Mouse (Mus musculus): ENCODE results near the gene Zfp354c. TPM values are rescaled to one million over a fixed set of nuclear protein-coding genes. Genes with fewer than 3 reads are reported as not detected.

Zfp354c gene
- 0.19 and 0.38 TPM in 2 replicates for polyA plus RNA-seq (2012; rRNA removed)

- 3% methylated on average over 45 of the region's 45 CpGs for WGBS
- Histone ChIP-seq H3K27ac (ENCODE audit: insufficient read depth, low read depth, low read length) (no peak within 1 kb of the TSS), H3K4me1 (ENCODE audit: control insufficient read depth, insufficient read depth, insufficient read length, low read length) (peaks cover 3% of the 10 kb centered on the region; the same call in 1 of the 2 replicates), H3K27me3 (ENCODE audit: control insufficient read depth, insufficient read depth, low read length) (no peaks in the 10 kb centered on the region), H3K4me3 (ENCODE audit: low read depth, low read length) (peak within 1 kb of the TSS; percentile 76), H3K36me3 (ENCODE audit: control insufficient read depth, insufficient read depth, low read length) (no peaks in the 10 kb centered on the region)
- TF ChIP-seq CTCF (IDR thresholded peaks at IDR 0.05; ENCODE audit: extremely low read depth, insufficient read length, insufficient replicate concordance, low read depth, low read length) = no peak
- no peak for TF ChIP-seq POLR2A (IDR thresholded peaks at IDR 0.05; ENCODE audit: low read depth, low read length)
Measured at GRCm38 (mm10) chr11:50827010-50827953, at the start of gene Zfp354c. Zfp354c (minus strand) TSS chr11:50827724.

GRCm38 (mm10) chr11:50850989-50851601, 23.6 kb upstream of the Zfp354c start:
- WGBS = under 1% methylated on average over 72 of the region's 72 CpGs
- no peak for TF ChIP-seq POLR2A (IDR thresholded peaks at IDR 0.05; ENCODE audit: low read depth, low read length)
- no peak for TF ChIP-seq CTCF (IDR thresholded peaks at IDR 0.05; ENCODE audit: extremely low read depth, insufficient read length, insufficient replicate concordance, low read depth, low read length)
- H3K36me3 ChIP-seq (ENCODE audit: control insufficient read depth, insufficient read depth, low read length) = no peaks in the 10 kb centered on the region
- peak overlapping the region; percentile 17 for H3K4me3 ChIP-seq (ENCODE audit: low read depth, low read length)
- no peaks in the 10 kb centered on the region; the same call in 1 of the 2 replicates for H3K4me1 ChIP-seq (ENCODE audit: control insufficient read depth, insufficient read depth, insufficient read length, low read length)
- no peak overlapping the region for H3K27ac ChIP-seq (ENCODE audit: insufficient read depth, low read depth, low read length)
- H3K27me3 ChIP-seq (ENCODE audit: control insufficient read depth, insufficient read depth, low read length) = peaks cover 27% of the 10 kb centered on the region

GRCm38 (mm10) chr11:50850177-50850735, 22.7 kb upstream of the Zfp354c start, which contains the start of gene Grm6:
Grm6 (plus strand) TSS chr11:50850685.
- peaks cover 27% of the 10 kb centered on the region for H3K27me3 ChIP-seq (ENCODE audit: control insufficient read depth, insufficient read depth, low read length)
- TF ChIP-seq POLR2A (IDR thresholded peaks at IDR 0.05; ENCODE audit: low read depth, low read length) (no peak), CTCF (IDR thresholded peaks at IDR 0.05; ENCODE audit: extremely low read depth, insufficient read length, insufficient replicate concordance, low read depth, low read length) (no peak)
- 2% methylated on average over 11 of the region's 11 CpGs for whole genome bisulfite sequencing
- H3K36me3 ChIP-seq (ENCODE audit: control insufficient read depth, insufficient read depth, low read length) = no peaks in the 10 kb centered on the region
- peak within 1 kb of the TSS; percentile 17 for H3K4me3 ChIP-seq (ENCODE audit: low read depth, low read length)
- H3K4me1 ChIP-seq (ENCODE audit: control insufficient read depth, insufficient read depth, insufficient read length, low read length) = no peaks in the 10 kb centered on the region; the same call in 1 of the 2 replicates
- H3K27ac ChIP-seq (ENCODE audit: insufficient read depth, low read depth, low read length) = no peak within 1 kb of the TSS

GRCm38 (mm10) chr11:50849310-50849709, 21.8 kb upstream of the Zfp354c start:
- Histone ChIP-seq H3K27me3 (ENCODE audit: control insufficient read depth, insufficient read depth, low read length) (peaks cover 27% of the 10 kb centered on the region), H3K4me1 (ENCODE audit: control insufficient read depth, insufficient read depth, insufficient read length, low read length) (no peaks in the 10 kb centered on the region; the same call in 1 of the 2 replicates), H3K27ac (ENCODE audit: insufficient read depth, low read depth, low read length) (no peak overlapping the region), H3K36me3 (ENCODE audit: control insufficient read depth, insufficient read depth, low read length) (no peaks in the 10 kb centered on the region), H3K4me3 (ENCODE audit: low read depth, low read length) (no peak overlapping the region)
- no peak for TF ChIP-seq POLR2A (IDR thresholded peaks at IDR 0.05; ENCODE audit: low read depth, low read length)
- no peak for TF ChIP-seq CTCF (IDR thresholded peaks at IDR 0.05; ENCODE audit: extremely low read depth, insufficient read length, insufficient replicate concordance, low read depth, low read length)
- WGBS = 2% methylated on average over 10 of the region's 10 CpGs

GRCm38 (mm10) chr11:50848520-50849137, 21.1 kb upstream of the Zfp354c start:
- Histone ChIP-seq H3K4me1 (ENCODE audit: control insufficient read depth, insufficient read depth, insufficient read length, low read length) (no peaks in the 10 kb centered on the region; the same call in 1 of the 2 replicates), H3K27ac (ENCODE audit: insufficient read depth, low read depth, low read length) (no peak overlapping the region), H3K36me3 (ENCODE audit: control insufficient read depth, insufficient read depth, low read length) (no peaks in the 10 kb centered on the region), H3K27me3 (ENCODE audit: control insufficient read depth, insufficient read depth, low read length) (peaks cover 27% of the 10 kb centered on the region), H3K4me3 (ENCODE audit: low read depth, low read length) (no peak overlapping the region)
- 27% methylated on average over 3 of the region's 3 CpGs for WGBS
- TF ChIP-seq POLR2A (IDR thresholded peaks at IDR 0.05; ENCODE audit: low read depth, low read length) (no peak), CTCF (IDR thresholded peaks at IDR 0.05; ENCODE audit: extremely low read depth, insufficient read length, insufficient replicate concordance, low read depth, low read length) (no peak)

- Histone ChIP-seq H3K4me1 (ENCODE audit: control insufficient read depth, insufficient read depth, insufficient read length, low read length) (no peaks in the 10 kb centered on the region; the same call in 1 of the 2 replicates), H3K27ac (ENCODE audit: insufficient read depth, low read depth, low read length) (no peak overlapping the region), H3K27me3 (ENCODE audit: control insufficient read depth, insufficient read depth, low read length) (peaks cover 20% of the 10 kb centered on the region), H3K36me3 (ENCODE audit: control insufficient read depth, insufficient read depth, low read length) (no peaks in the 10 kb centered on the region), H3K4me3 (ENCODE audit: low read depth, low read length) (no peak overlapping the region)
- TF ChIP-seq CTCF (IDR thresholded peaks at IDR 0.05; ENCODE audit: extremely low read depth, insufficient read length, insufficient replicate concordance, low read depth, low read length) (peak; percentile 24; the same call in 1 of the 2 replicates), POLR2A (IDR thresholded peaks at IDR 0.05; ENCODE audit: low read depth, low read length) (no peak)
- WGBS = 70% methylated on average over 5 of the region's 5 CpGs
Measured at GRCm38 (mm10) chr11:50847047-50847446, 19.5 kb upstream of the Zfp354c start.

Measured in small intestine, adult 2 months (tissue).